Mouse (Mus musculus): ENCODE results near the gene Celf2. TPM values are rescaled to one million over a fixed set of nuclear protein-coding genes. Genes with fewer than 3 reads are reported as not detected.
"Not testable (repeated sequence)": the region's sequence is repeated elsewhere in the genome, so short reads cannot be mapped to it uniquely, and the experiment has no call there.

Gene Celf2
- total RNA-seq, 2 experiments from 2014 or later: 424 to 432 TPM

DNA sequence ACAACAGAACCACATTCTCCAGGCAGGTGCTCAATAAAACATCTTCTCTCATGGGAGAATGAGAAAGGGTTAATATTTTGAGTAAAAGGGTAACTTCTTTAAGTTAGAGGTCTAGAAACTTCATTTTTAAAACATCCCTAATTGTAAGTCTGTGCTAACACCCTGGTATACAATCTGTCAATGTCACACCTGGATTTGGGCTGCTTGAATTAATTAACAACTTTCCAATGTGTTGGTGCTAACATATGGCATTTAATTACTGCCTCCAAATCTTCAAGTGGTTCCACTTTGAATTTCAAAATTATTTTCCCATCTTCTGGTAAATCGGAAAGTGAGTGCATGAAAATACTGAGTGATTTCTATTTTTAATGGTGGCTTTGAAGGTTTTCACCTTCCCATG lies 890.9 kb downstream of the Celf2 start:
- no peak for DNase-seq (ENCODE audit: low spot score in 2 of 2)

DNA sequence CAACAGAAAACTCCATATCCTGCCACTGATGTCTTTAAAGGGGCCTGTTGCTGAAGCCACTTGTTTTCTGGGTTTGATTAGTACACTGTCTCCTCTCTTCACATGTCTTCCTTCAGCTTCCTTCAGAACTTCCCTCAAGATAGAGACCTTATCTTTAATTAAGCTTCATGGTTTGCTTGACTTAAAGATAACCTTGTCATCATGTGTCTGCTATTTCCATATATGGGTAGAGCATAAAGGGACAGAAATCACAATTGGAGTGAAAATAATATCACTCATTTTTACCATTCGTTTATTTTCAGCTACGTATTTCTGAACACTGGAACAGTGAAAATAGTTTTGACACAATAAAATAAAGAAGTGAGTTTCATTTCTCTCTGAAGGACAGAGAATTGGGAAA lies 905.0 kb downstream of the Celf2 start:
- no peak for DNase-seq (ENCODE audit: low spot score in 2 of 2)

DNA sequence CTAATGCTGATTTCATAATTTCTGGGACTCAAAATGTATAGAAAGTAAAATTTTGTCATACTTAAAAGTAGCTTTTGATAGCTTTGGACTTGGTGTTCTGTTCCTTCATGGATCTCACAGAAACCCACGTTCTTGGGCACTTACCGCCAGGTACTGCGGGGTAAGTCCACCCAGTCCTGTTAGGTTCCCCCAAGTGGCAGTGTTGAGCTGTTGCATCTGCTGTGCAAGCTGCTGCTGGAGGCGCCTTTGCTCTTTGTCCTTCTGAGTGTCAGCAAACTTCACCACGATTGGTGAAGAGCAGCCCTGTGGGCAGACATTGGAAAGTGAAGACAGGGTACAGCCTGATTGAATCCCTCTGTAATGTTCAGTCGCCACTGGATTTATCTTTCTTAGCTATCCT lies 905.5 kb downstream of the Celf2 start:
- no peak for DNase-seq (ENCODE audit: low spot score in 2 of 2)

DNA sequence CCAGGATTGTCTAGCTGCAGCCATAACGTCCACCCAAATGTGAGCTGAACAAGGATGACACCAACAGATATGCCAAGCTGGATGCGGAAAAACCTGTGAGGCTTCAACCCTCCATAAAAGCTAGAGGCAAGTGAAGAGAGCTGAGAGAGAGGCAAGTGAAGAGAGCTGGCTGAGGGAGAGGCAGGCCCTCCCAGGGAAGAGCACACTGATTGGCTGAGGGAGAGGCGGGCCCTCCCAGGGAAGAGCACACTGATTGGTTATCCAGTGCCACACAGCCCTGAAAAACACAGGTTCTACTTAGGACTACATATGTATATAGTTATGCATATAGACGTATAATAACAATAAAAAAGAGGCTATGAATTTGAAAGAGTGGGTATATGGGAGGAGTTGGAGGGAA lies 907.2 kb downstream of the Celf2 start:
- no peak for DNase-seq (ENCODE audit: low spot score in 2 of 2)

DNA sequence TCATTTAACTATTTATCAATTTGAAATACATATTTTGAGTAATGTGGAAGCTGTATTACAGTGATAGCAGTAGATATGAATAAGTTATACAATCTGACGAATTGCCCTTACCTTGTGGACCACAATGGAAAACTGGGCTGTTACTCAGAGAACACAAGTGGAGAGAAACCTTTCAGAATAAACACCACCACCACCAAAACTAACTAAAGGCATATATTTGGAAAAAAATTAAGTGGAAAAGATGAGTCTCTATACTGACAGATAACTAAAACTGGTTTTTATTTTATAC lies 910.5 kb downstream of the Celf2 start:
- DNase-seq (ENCODE audit: low spot score in 2 of 2): no peak

DNA sequence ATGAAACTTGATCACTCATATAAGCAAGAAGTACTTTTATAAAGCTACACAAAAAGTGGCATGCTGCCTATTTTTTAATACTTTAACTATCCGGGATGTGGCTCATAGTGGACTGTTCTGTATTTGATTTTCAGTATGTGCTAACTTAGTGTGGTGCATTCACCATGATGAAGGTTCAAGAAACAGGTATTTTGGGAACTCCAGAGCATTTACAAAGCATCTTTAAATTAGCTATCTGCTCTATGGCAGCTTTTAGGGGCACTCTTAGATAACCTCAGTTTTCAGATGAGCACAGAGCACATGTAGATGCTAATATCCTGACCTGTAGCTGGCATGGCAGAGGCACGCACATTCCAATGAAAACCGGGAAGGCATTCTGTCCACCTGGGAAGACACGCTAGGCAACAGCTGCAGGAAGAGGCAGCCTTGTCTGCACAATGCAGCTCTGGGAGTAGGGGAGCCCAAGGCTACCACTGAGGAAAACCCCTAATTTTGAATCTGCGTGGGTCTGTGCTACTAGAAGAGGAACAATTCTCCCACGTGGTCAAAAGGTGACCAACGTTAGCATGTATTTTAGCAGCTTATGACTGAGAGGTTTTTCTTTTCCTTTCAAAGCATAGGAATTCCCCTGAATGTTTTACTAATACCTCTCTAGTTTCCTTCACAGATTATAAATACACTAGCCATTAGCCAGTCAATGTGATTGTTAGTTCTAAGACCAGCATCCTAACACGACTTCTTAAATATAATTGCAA lies 911.1 kb downstream of the Celf2 start:
- DNase-seq (ENCODE audit: low spot score in 2 of 2): no peak

DNA sequence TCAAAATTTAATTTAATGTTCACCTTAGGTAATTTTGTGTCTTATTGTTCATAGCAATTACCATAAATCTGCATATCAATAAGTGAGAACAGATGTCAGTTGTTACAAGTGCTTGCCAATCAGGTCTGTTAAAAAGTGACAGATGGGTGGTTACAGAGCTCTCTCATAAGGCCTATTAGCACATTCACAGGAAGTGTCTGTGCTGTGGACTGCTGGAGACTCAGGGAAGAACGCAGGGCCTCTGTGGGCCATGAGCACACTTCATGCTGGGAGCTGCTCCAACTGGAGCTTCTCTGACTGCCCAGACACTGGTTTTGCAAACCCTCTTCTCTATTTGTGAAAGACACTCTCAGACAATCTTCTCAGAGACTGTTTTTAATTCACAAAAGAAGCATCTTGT lies 914.6 kb downstream of the Celf2 start:
- DNase-seq (ENCODE audit: low spot score in 2 of 2): peak; percentile 42 to 83

DNA sequence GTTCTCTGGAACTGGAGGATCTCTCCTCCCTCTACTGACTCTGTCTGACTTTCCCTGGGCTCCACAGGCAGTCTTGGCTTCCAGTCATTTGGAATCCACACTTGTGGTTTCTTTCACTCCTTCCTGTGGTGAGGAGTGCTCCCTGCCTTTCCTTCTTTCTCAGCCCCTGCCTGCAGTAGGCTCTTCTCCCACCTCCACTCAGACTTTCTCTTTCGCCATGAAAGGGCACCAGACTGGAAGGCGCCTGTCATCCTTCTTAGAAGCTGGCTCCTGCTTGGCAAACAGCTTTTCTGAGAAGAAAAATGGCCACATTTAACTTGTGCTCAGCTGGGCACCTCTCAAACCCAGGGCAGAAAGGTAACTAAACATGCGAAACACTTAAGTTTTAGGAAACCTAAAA lies 915.2 kb downstream of the Celf2 start:
- no peak for DNase-seq (ENCODE audit: low spot score in 2 of 2)

DNA sequence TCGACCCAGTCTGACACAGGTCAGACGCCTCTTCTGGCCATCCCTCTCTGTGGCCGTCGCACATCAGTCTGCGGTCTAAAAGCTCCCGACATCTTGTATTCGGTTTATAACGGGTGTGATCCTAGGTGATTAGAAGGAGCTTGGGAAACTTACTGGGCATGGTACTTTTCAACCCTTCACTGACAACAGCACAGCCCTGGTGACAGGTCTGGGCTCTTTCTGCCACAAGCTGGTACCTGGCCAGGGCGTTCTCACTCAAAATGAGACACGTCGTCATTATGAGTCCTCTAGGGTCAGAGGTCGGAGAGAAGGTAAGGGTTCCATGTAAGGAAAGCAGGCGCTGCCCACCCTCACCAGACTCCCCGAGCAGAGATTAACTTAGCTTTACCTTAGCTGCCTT lies 915.6 kb downstream of the Celf2 start:
- no peak for DNase-seq (ENCODE audit: low spot score in 2 of 2)

DNA sequence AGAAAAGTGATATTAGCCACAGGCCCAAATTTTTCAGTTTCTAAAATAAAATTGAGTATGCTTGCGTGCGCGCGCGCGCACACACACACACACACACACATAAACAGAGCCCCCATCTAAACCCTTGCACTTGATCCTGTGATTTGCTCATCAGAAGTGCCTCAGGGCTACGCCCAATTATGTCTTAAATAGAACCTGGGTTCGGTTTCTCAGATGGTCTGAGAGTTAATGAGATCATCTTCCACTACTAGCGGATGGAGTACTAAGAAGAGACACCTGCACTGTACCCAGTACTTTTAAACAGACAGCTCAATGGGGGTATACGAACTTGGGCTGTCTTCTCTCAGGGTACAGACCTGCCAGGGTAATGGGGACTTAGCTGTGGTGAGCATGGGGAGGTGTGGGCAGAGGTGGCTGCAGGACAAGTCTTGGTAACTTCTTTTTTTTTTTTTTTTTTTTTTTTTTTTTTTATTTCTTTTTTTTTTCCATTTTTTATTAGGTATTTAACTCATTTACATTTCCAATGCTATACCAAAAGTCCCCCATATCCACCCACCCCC lies 923.2 kb downstream of the Celf2 start:
- no peak for DNase-seq (ENCODE audit: low spot score in 2 of 2)

DNA sequence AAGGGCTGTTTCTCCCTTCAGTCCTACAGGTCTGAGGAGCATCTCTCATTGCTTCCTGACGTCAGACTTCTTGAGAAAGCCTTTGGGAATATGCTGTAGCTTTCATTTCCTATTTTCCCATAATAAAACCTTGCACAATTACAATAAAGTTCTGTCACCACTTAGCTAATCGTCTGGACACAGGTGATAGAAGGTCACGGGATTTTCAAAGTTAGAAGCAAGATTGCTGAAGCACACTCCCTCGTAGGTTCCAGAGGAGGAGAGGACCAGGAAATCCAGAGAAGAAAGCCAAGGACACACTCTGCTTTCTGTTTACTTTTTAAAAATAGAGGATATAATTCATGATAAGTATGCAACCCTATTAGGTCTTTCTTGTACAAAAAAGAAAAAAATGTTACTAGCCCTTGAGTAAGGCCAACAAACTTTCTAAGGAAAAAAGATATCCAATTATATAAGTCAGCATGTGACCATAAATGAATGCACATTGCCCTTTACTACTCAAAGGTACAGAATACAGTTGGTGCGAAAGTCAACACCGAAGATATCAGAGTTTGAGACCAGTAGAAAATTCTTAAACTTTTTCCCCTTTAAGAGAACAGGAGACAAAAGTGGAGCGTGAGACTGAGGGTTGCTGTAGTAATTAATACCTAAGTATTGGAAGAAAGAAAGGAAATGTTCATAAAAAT lies 924.2 kb downstream of the Celf2 start:
- no peak for DNase-seq (ENCODE audit: low spot score in 2 of 2)

DNA sequence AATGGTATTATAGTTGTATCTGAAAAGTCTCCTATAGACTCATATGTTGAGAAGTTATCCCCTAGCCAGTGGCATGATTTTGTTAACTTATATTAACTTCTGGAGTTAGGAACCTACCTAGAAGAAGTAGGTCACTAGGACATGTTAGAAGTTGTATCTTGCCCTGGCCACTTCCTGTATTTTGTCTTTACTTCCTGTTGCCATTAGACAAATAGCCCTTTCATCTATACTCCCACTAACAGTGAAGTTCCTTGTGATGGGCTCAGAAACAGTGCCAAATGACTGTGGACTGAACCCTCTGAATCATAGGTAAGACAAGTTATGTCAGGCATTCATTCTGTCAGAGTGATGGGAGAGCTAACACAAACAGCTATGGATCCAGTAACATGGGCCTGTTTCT lies 926.7 kb downstream of the Celf2 start:
- DNase-seq (ENCODE audit: low spot score in 2 of 2): no peak

DNA sequence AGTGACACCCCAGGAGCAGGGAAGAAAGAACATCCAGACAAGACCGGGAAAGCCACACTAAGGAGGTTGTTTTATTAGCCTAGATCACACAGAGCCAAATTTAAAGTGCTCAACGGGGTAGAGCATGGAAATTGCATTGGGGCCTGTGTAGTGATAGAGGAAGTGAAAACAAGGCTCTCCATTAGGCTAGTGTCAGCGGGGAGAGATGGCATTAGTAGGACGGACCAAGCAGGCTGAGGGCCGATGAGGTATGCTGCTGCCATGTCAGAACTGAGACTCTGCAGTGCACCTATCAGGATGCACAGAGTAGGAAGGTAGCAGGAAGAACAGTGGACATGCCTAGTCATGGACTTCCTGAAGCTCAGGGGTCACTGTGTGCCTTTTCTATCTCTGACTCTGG lies 929.3 kb downstream of the Celf2 start:
- DNase-seq (ENCODE audit: low spot score in 2 of 2): no peak

DNA sequence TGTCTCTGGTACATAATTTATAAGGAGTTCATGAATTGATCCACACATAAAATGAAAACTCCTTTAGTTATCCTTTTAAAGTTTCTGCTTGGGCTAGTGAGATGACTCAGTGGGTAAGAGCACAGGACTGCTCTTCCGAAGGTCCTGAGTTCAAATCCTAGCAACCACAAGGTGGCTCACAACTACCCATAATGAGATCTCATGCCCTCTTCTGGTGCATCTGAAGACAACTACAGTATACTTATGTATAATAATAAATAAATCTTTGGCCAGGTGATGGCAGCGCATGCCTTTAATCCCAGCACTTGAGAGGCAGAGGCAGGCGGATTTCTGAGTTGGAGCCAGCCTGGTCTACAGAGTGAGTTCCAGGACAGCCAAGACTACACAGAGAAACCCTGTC lies 934.0 kb downstream of the Celf2 start:
- DNase-seq (ENCODE audit: low spot score in 2 of 2): not testable (repeated sequence)

DNA sequence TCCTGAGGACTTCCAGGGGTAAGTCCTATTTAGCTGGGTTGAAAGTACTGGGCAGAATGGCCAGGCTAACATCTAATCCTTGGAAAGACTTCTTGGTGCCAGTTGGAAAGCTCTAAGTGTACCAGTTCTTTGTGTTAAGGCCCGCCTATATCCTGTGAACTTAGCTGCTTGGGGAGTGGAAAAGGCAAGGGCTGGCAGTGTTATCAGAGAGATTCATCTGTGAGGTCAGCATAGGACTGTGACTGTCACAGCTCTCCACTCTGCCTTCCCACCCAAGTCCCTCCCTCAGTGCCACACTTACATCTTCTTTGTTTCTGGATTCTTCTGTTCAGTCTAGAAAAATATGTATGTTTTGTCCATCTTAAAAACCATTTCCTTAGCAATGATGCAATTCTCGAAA lies 935.7 kb downstream of the Celf2 start:
- no peak for DNase-seq (ENCODE audit: low spot score in 2 of 2)

DNA sequence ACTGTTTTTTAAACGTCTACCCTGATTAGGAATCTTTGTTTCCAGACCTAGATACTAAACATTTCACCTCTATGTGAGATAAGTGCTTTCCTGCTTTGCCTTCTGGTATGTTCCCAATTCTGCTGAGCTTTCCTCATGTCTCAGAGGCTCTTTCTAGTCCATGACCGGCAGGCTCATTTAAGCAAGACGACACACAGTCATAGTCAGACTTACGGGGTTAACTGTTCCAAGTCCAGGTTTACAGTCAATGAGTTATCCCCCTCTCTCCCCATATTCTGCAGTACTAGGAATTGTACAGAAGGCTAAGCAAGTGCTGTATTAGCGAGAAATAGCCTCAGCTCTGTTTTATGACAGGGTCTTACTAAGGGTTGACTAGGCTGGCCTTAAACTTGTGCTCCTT lies 936.4 kb downstream of the Celf2 start:
- DNase-seq (ENCODE audit: low spot score in 2 of 2): no peak

DNA sequence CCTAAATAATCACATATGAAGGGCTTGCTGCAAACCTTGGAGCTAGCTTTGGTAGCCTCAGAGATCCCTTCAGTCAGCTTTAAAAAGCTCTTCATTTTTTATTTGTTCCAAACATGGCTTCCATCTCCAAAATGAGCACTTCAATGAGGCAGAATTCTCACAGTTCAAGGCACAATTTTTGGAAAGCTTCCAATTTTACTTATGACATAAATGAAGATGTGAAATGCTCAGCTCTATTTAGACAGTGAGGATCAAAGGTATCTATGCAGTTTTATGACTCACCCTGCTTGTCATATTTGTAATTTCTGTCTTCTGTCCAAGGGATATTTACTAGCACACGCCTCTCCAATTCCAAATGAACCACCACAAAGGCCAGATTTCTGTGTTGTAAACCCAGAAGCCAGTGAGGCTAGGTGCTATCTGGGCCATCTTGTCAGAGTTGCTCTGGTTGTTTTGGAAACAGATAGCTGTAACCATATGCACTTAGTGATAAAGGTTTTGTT lies 940.3 kb downstream of the Celf2 start:
- no peak for DNase-seq (ENCODE audit: low spot score in 2 of 2)

DNA sequence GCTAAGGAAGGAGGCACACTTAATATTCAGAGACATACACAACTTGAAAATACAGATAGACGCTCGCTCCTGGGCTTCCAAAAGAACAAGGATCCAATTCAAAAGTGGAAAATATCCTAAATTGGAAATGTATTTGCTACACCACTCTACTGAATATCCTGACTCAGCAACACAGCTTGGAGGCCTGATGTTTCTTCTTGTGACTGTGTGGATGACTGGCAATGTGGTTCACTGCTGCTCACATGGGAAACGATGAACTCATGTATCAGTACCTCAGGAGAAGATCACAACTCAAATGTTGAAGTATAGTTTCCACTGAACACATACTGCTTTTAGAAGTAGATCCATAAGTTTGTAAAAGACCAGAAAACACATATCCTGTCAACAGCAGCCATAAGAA lies 944.2 kb downstream of the Celf2 start:
- no peak for DNase-seq (ENCODE audit: low spot score in 2 of 2)

DNA sequence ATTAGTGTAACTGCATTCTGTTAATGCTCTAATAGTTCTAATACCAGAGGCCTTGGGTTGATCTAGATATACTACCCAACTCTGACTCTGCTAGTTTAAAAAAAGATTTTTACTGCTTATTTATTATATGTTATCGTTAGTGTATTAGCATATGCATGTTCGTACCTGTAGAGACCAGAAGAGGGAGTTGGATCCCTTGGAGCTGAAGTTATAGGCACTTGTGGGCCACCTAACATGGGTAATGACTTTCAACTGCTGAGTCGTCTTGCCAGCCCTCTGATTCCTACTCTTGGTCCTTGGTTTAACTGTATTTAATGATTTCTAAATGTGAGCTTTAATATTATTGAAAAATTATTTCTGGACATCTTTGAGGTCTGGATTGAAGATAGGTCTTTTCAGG lies 948.0 kb downstream of the Celf2 start:
- DNase-seq (ENCODE audit: low spot score in 2 of 2): no peak

DNA sequence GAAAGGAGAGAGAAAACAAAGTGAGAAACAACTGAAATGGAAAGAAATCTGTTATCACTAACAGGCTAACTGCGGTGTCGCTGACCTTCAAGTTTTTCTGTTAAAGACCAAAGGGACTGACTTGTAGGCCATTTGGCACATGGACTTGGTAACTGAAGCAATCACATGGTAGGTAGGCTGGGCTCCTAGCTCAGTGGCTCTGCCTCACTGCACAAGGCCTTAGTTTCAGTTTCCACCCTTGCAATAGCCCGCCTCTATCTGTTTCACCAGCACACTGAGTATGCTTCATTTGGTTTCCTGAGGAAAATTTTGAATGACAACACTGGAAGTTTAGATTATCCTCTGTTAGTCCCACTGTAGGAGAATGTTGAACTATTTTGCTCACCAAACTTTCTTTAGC lies 948.6 kb downstream of the Celf2 start:
- DNase-seq (ENCODE audit: low spot score in 2 of 2): no peak

DNA sequence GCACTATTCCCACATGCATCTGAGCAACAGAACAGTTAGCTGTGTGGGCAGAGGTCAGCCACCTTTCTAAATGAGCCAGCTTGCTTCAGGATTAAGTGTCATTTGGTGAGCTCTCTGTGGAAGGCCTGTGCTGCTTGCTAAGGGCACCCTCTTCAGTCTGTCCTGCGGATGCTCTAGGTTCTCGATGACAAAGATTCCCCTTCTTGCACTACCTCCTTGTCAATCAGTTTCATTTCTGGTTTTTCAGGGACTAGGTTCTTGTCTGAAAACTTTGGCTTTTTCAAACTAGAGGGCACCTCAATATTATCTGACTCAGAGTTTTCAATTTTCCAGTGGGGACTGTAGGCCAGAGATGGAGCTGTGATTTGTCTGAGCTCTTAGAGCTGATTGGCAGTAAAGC lies 949.8 kb downstream of the Celf2 start:
- DNase-seq (ENCODE audit: low spot score in 2 of 2): no peak

DNA sequence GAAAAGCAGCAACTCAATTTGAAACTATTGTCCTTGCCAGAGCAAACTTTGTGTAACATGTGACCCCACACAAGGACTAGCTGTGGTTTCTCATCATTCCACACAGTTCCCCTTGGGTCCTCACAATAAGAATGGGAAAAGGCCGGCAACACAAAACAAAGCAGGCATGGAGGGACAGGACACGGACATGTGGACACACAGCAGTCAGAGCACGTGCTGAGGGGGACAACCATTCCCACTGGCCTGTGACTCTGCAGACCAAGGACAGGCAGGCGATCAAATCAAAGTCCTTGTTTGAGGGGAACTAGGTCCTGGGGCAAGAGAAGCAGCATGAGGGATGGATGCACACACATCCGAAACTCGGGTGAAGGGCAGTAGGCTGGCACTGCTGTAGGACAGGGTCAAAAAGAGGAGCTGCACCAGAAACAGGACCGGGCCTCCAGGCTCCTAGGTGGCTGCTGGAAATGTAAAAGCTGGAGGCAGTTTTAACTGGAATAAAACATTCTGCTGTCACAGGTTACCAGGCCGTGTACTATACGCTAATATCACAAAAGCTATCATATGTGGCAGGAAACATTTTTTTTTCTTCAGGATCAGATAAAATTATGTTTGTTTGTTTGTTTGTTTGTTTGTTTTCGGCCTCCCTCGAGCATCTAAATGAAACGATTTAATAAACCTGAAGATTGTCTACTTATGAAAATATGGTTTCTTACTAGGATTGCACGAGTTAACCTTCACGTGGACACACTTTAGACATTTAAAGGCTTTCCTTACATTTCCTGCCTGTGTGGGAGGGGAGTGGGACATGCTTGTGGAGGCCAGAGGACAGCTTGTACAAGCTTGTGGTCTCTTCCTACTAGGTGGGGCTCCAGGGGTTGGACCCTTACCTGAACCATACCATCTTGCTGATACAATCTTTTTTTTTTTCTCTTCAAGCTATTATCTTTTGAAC lies 950.8 kb downstream of the Celf2 start:
- DNase-seq (ENCODE audit: low spot score in 2 of 2): no peak

Measured in layer of hippocampus, adult 18-20 months (tissue).